Mouse (Mus musculus) liver, adult 10 weeks (tissue): ENCODE data around the gene Trp53tg5. TPM values are rescaled to one million over a fixed set of nuclear protein-coding genes. Genes with fewer than 3 reads are reported as not detected.

Experiments
- polyA plus RNA-seq: library from polyadenylated mRNA; stranded (reverse); fragments of 350-450 nt; fragmentation: Illumina TruSeq; extraction: RNeasy Lipid Tissue Mini Kit (QIAGEN cat#74804); gene quantifications from one replicate; pipeline ENCODE4 v1.2.3, GENCODE M21; 2014; ENCODE audit warnings: low read depth, low replicate concordance

The Trp53tg5 gene
- polyA plus RNA-seq, result not detected

DNA sequence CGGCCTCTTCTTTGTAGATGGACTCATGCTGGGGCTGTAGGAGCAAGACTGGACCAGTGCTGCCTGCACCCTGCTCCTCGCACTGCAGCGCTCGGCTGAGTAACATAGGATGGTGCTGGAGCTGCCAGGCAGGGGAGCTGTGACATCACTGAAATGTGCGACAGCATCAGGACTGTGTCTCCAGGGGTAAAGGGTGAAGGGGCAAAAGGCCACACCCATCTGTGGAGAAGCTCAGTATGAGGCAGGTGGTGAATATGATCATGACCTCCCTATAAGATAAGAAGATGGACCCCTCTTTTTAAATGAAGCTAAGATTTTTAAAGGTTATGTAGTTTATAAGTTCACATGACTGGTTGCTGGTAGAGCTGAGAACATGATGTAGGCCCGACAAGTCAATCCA, at the start of gene Trp53tg5:
Gene Trp53tg5, minus strand, starts transcription at position 101 of the 400 bp plus-strand sequence.

GRCm38 (mm10) chr2:164496847-164497690, 23.5 kb upstream of the Trp53tg5 start, which contains the start of gene Pigt:
Gene Pigt, plus strand, starts transcription at chr2:164497520.

GRCm38 (mm10) chr2:164485681-164486257, 12.2 kb upstream of the Trp53tg5 start, which contains the start of gene Dbndd2:
Gene Dbndd2, plus strand, starts transcription at chr2:164486106.

DNA sequence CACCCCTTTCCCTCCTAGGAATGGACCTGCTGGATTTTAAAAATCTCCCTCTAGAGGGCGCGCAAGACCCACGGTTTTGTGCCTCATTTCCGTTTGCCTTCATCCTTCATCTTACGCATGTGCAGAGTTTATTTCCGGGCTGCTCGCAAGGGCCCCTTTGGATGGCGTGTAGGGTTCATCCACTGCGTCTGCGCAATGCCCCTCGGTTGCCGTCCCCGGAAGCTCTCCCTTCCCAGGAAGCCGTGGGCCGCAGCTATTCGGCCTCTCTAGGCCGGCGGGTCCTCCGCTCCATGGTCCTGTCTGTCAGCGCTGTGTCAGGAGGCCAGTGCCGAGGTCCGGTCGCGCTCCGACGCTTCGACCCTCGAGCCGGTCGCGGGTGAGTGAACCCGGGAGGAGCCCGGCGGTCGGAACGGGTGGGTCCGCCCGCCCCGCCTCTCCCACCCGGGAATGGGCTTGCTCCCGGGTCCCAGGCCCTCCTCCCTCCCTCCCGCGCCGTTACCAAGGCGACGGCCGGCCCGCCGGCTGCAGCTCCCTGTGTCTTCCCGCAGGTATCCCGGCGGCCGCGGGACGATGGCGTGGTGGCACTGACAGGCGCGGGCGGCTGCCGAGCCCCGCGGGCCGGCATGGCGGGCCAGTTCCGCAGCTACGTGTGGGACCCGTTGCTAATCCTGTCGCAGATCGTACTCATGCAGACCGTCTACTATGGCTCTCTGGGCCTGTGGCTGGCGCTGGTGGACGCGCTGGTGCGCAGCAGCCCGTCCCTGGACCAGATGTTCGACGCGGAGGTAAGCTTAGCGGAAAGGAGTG, 12.6 kb downstream of the Trp53tg5 start, which contains the start of gene Gm20458:
Gene Gm20458, plus strand, starts transcription at position 223 of the 807 bp plus-strand sequence.

DNA sequence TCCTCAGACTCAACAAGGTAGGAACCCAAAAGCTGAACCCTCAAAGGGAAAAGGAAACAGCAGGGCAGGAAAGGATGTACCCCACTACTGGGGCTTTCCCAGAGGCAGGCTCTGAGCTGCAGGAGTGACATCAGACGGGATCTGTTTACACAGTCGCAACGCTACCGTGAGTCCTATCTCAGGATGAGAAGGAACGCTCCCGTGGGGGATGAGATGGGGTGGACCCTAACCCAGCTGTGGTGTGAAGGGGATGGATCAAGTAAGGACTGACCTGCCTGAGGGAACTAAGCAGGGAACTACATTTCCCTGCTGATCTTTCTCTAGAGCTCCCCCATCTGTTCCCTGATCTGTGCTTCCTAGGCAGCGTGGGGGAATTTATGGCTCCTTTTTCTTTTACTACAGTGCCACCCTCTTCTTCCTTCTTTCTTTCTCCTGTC, 16.6 kb downstream of the Trp53tg5 start, which contains the start of gene Sys1:
Gene Sys1, plus strand, starts transcription at position 101 of the 437 bp plus-strand sequence.

DNA sequence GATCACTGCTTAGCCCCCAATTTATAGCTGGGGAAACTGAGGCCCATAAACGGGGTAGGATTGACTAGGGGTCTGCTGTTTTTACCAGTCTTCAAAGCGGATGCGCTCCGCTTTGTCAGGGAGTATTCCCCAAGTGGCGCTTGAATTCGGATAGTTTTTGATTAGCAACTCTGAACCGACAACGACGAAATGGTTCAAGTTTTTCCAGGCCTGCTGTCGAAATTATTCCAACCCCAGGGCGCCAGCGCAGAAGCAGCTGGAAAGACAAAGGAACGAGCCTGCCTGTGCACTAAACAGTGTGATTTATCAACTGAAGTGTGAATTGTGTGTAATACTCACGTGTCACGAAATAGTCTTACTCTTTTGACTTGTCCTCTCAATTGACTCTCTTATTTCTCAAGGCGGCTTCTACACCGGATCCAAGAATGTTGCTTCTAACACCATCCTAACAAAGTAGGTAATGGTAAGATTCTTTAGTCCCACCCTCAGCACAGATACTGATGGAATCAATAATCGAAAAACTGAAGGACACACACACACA, 30.0 kb downstream of the Trp53tg5 start, which contains the start of gene Sdc4:
Gene Sdc4, minus strand, starts transcription at position 428 of the 541 bp plus-strand sequence.

Other genes with a start within 250 kb of the Trp53tg5 start
- gene Svs2, start 235.3 kb downstream of the Trp53tg5 start, polyA plus RNA-seq, result not detected
- not detected for gene Svs3b, start 217.1 kb downstream of the Trp53tg5 start, polyA plus RNA-seq
- gene Svs4, start 195.3 kb downstream of the Trp53tg5 start, polyA plus RNA-seq, result not detected
- not detected for gene Svs3a, start 184.5 kb downstream of the Trp53tg5 start, polyA plus RNA-seq
- not detected for gene Svs6, start 157.0 kb downstream of the Trp53tg5 start, polyA plus RNA-seq
- gene Svs5, start 141.0 kb downstream of the Trp53tg5 start, polyA plus RNA-seq, result not detected
- gene Slpi, start 84.6 kb downstream of the Trp53tg5 start, polyA plus RNA-seq, result 0.66 TPM
- not detected for gene Rbpjl, start 70.6 kb downstream of the Trp53tg5 start, polyA plus RNA-seq
- not detected for gene Matn4, start 68.6 kb downstream of the Trp53tg5 start, polyA plus RNA-seq
- gene Sdc4, start 29.8 kb downstream of the Trp53tg5 start, polyA plus RNA-seq, result 223 TPM
- gene Sys1, start 16.8 kb downstream of the Trp53tg5 start, polyA plus RNA-seq, result 7.8 TPM
- gene Gm20458, start 12.8 kb downstream of the Trp53tg5 start, polyA plus RNA-seq, result not detected
- gene Dbndd2, start 12.4 kb upstream of the Trp53tg5 start, polyA plus RNA-seq, result 2.1 TPM
- gene Pigt, start 23.8 kb upstream of the Trp53tg5 start, polyA plus RNA-seq, result 7.5 TPM
- gene Wfdc2, start 88.7 kb upstream of the Trp53tg5 start, polyA plus RNA-seq, result not detected
- gene Spint3, start 99.7 kb upstream of the Trp53tg5 start, polyA plus RNA-seq, result not detected
- not detected for gene Wfdc6a, start 111.7 kb upstream of the Trp53tg5 start, polyA plus RNA-seq
- gene Eppin, start 119.9 kb upstream of the Trp53tg5 start, polyA plus RNA-seq, result not detected
- gene Wfdc6b, start 139.8 kb upstream of the Trp53tg5 start, polyA plus RNA-seq, result not detected
- gene Wfdc8, start 139.9 kb upstream of the Trp53tg5 start, polyA plus RNA-seq, result not detected
- 0.37 TPM for gene Wfdc16, start 165.1 kb upstream of the Trp53tg5 start, polyA plus RNA-seq
- not detected for gene Wfdc10, start 182.3 kb upstream of the Trp53tg5 start, polyA plus RNA-seq
- gene Wfdc9, start 182.9 kb upstream of the Trp53tg5 start, polyA plus RNA-seq, result not detected
- gene Wfdc11, start 200.4 kb upstream of the Trp53tg5 start, polyA plus RNA-seq, result not detected
- gene Wfdc13, start 211.4 kb upstream of the Trp53tg5 start, polyA plus RNA-seq, result not detected
- gene Spint4, start 224.8 kb upstream of the Trp53tg5 start, polyA plus RNA-seq, result not detected
- gene Spint5, start 241.6 kb upstream of the Trp53tg5 start, polyA plus RNA-seq, result not detected